Mouse (Mus musculus): ENCODE data around the gene Tmem18. TPM values are rescaled to one million over a fixed set of nuclear protein-coding genes. Genes with fewer than 3 reads are reported as not detected.

Gene Tmem18
- total RNA-seq (2021) = 19.1 and 19.8 TPM in 2 replicates
- long read RNA-seq, experiment 1, transcript Tmem18-201 (5 exons, 2,971 nt) = major isoform, 29 of 33 reads
- long read RNA-seq, experiment 1, partial matches to known transcripts = 1 of 33 reads
- long read RNA-seq, experiment 1, other reads (novel, unspliced or antisense) = 2 of 33 reads
- long read RNA-seq, experiment 2, transcript Tmem18-201 (5 exons, 2,971 nt) = major isoform, 16 of 18 reads
- long read RNA-seq, experiment 2, partial matches to known transcripts = 0 of 18 reads
- long read RNA-seq, experiment 2, other reads (novel, unspliced or antisense) = 1 of 18 reads

DNA sequence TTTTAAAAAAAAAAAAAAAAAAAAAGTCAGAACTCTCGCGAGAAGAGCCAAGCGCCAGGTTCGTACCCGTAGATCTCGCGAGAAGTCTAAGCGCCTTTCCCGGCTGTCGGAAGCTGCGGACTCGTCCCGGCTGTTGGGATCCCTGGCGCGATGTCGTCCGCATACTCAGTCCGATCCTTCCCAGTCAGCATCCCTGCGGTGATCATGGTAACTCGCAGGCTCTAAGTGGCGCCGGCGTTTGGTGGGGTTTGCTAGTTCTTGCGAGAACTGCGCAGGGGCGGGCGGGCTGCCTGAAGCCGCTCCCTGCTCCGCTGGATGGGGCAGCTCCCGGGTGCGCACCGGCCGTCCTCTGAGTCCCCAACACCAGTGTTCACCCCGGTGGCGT lies at the start of gene Tmem18:
Gene Tmem18, plus strand, starts transcription at position 71 of the 385 bp plus-strand sequence.
- DNase-seq = peak; percentile 90

DNA sequence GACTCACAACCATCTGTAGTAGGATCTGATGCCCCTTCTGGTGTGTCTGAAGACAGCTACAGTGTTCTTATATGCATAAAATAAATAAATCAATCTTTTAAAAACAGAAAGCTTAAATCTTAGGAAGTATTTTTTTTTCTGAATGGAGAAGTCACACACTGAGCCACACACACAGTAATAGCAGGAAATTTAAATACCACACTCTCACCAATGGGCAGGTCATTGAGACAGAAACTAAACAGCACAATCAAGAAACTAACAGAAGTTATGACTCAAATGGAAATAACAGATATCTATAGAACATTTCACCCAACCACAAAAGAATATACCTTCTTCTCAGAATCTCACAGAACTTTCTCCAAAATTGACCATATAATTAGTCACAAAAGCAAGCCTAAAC lies 26.9 kb upstream of the Tmem18 start:
- DNase-seq = no peak

- DNase-seq = no peak
Measured at GRCm38 (mm10) chr12:30561411-30561810, 22.8 kb upstream of the Tmem18 start.

DNA sequence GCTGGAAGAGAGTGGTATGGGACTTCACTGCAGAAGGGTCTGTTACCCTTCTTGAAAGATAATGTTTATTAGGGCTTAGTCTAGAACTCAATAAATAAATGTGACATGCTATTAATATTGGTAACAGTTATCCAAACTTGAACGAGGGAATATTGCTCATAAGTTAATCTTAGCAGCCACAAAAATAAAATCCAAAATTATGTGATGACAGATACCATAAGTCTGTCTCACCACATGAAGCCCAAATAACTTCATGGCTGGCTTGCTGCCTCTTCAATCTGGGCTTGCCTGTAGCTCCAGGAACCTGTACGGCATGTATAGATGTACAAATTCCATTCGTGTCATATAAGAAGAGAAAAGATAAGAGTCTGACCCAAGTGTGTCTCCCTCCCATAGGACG lies 12.2 kb upstream of the Tmem18 start:
- no peak for DNase-seq

DNA sequence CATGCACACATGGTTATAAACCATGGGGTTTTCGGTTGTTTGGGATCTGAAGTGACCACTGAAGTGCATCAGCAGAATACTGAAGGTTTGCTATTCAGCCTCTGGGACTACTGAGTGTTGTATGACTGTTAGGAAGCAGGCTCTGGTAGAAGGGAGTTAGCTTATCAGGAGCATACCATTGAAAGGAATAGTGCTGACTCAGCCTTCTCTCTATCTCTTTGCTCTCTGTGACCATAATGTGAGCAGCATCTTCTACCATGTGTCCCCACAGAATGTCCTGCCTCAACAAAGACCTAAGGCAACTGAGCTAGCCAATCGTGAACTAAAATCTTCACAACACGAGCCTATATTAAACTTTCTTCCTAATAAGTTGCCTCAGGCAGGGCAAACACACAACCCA lies 8.3 kb upstream of the Tmem18 start:
- DNase-seq = no peak

DNA sequence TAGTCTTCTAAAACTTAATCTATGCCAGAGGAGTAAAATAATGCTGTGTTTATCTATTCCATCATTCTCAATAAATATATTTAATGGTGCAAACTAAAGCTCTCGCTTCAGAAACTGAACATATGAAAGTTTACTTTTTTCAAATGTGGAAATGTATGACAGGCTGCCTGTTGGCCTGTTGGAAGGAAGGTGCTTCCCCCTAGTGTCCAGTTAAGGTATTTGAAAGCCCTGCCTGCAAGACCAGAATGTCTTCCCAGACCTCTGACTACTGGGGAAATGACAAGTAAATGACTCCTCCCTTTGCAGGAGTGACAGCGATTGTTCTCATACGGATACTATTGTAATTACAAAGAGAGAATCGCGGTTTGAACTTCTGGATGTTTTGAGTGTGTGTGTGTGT lies 6.2 kb upstream of the Tmem18 start:
- DNase-seq = peak; percentile 74

- no peak for DNase-seq
Measured at GRCm38 (mm10) chr12:30581277-30581676, 2.9 kb upstream of the Tmem18 start.

GRCm38 (mm10) chr12:30583586-30584355 lies 455 bp upstream of the Tmem18 start:
- no peak for DNase-seq

- no peak for DNase-seq
Measured at GRCm38 (mm10) chr12:30584863-30585262, 637 bp downstream of the Tmem18 start.

DNA sequence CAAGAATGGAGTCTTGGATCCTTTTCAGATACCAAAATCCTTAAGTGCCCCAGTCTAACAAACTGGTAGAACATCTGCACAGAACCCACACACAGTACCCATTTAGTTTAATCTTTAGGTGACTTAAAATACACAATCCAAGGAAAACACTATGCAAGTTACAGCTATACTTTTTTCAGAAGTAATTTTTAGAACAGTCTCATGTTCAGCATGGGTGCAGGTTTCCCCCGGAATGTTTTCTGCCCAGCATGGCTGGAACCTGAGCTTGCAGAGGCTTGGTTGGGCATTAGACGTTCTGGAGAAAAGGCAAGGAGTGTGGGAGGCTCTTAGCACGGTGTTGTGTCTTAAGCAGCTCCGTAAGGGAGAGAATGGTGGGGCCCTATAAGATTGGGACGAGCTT lies 7.6 kb downstream of the Tmem18 start:
- no peak for DNase-seq

DNA sequence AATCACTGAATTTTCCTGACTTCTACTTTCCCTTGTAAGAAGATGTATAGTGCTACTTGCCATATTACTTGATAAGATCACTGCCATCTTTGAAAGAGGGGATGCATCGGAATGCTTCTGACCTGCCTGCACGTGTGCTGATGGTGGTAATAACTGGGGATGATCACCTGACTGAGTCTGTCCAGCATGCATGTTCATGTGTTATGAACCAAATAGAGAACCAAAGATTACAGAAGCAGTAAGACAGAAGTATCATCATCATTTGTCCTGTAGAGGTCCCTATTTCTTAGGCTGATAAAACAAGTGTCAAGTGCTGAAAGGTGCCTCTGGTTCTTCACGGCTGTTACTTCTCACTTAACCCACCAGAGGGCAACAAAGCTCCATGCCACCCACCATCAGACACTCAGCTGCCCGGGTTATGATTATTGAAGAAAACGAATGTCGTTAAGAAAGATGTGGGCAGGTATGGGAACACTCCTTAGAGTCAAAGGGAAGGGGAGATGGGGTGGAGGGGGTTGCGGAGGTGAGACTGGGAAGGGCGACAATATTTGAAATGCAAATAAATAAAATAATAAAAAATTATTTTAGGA lies 12.7 kb downstream of the Tmem18 start:
- peak; percentile 67 for DNase-seq

DNA sequence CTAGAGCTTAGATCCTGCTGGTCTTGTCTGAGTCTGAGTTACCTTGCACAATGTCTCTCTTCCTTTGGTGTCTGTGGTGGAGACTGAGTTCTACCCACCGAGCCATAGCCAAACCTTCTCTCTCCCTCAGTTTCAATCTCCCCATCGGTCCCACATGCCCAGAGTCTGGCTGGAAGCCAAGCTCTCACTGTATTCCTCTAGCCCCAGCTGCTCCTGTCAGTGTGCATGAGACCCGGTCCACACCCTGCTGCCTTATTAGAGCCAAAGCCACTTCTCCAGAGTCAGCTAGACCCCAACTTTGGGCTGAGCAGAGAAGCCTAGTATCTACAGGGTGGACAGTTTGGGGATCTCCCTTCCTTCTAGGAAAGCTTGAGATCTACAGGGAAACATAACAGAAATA lies 14.7 kb downstream of the Tmem18 start:
- no peak for DNase-seq

GRCm38 (mm10) chr12:30599474-30599873 lies 15.2 kb downstream of the Tmem18 start:
- DNase-seq = no peak

- no peak for DNase-seq
Measured at GRCm38 (mm10) chr12:30599997-30600396, 15.8 kb downstream of the Tmem18 start.

GRCm38 (mm10) chr12:30604012-30604411 lies 19.8 kb downstream of the Tmem18 start:
- DNase-seq = no peak

DNA sequence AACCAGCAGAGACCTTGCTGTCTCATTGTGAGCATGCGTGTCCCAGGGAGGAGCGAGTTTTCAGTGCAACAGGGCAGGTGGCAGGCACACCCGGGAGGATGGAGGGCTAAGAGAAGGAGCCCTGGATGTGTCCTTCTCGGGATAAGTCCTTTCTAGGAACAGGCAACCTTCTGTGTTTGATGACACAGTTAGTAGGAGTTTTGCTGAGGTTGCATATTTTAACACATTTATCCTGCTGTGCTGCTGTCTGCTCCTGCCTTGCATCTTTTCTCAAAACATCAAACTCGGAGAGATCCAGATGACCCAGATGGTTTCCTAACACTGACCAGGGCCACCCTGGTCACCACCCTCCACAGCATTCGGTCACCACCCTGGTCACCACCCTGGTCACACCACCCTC lies 20.6 kb downstream of the Tmem18 start:
- DNase-seq = no peak

GRCm38 (mm10) chr12:30605941-30606340 lies 21.7 kb downstream of the Tmem18 start:
- DNase-seq = no peak

DNA sequence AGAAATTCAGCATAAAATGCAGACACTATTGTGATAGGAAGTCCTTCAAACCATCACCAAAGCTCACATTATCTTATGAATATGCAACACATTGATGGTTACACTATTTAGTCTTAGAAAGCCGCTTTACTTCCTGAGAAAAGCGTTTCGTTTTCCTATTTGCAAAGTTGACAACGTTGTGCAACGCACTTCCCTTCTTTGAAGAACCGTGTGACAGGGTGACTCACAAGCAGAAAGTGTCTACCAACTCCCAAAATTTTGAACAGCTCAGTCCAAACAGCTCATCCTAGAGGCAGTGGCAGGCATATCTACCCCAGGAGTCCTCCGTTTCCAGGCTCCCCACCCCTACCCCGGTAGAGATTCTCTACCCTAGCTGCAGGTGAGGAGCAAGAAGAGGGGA lies 22.5 kb downstream of the Tmem18 start:
- DNase-seq = no peak

- peak; percentile 9 for DNase-seq
Measured at GRCm38 (mm10) chr12:30618425-30618824, 34.2 kb downstream of the Tmem18 start.

DNA sequence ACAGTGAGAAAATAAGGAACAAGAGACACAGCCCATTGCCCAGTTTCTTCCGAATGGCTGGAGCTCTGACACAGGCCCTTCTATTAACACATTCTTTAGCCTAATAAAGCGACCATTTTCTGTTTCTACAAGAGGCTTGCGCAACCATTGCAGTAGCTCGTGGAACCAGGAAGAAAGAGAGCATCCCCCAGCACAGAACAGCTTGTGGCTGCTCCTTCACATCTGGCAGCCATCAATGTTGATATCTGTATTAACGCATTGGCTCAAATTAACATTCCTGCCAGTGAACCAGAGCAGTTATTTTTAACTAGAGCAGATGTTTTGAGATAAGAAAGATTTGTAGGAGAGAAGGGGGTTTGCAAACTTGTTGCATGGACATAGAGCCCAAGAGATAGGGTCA lies 44.2 kb downstream of the Tmem18 start:
- no peak for DNase-seq

DNA sequence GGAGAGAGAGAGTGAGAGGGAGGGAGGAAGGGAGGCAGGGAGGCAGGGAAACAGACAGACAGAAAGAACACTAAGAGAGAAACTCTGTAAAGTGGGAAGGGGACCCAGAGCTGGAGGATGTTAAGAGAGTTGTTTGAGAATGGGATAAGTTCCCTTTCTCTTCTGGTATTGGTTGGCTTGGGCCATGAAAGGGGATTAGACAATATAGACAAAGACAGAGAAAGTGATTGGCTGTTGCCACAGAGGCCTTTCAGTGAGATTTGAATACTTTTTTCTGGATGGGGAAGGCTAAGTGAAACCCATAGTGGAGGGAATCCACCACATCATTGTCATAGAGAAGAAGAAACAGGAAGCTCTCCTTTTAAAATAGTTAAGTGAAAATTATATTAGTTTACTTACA lies 50.3 kb downstream of the Tmem18 start:
- DNase-seq = no peak
